Mouse (Mus musculus): ENCODE results near the gene Ndufb3.
"Not testable (repeated sequence)": the region's sequence is repeated elsewhere in the genome, so short reads cannot be mapped to it uniquely, and the experiment has no call there.

The Ndufb3 gene

DNA sequence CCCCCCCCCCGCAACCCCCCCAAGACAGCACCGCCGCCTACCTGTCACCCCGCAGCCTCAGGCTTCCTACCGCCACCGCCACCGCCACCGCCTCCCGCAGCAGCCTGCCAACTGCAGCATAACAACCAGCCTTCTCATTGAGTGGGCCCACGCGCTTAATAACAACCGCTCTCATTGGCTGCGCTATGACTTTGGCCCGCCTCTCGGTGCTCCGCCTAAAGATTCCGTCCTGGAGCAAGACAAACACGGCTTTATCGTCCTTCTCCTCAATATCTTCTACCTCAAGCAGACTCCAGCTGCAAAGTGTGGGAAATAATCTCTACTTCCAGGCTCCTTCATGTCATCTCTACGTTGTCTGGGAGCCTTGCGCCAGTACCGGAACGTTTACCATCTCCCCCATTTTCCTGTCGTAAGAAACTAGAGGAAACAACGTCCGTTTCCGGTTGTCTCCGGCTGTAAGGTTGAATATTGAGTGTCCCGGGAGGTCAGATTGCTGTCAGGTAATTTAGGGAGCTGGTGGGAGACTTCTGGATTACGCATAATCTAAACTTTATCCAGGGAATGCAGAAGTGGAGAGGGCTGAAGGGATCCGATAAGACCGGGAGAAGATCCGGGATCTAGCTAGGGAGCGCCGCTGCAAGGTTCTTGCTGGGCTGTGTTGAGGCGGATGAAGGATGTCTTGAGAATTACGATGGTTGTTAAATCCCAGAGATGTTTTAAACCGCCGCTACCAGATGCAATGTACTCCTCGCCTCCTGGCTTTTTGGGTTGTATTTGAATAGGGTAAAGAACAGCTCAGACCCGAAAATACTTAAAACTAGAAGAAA is at the start of gene Ndufb3, which contains the start of gene Fam126b:
Ndufb3 (plus strand) TSS at position 214 of the 827 bp plus-strand sequence.
Fam126b (minus strand) TSS at position 153 of the 827 bp plus-strand sequence.
- DNase-seq (ENCODE audit: low read depth, low spot score): peak; percentile 94

GRCm38 (mm10) chr1:58541386-58541785 is 44.8 kb upstream of the Ndufb3 start:
- DNase-seq (ENCODE audit: low read depth, low spot score): no peak

GRCm38 (mm10) chr1:58560370-58560769 is 25.8 kb upstream of the Ndufb3 start:
- not testable (repeated sequence) for DNase-seq (ENCODE audit: low read depth, low spot score)

DNA sequence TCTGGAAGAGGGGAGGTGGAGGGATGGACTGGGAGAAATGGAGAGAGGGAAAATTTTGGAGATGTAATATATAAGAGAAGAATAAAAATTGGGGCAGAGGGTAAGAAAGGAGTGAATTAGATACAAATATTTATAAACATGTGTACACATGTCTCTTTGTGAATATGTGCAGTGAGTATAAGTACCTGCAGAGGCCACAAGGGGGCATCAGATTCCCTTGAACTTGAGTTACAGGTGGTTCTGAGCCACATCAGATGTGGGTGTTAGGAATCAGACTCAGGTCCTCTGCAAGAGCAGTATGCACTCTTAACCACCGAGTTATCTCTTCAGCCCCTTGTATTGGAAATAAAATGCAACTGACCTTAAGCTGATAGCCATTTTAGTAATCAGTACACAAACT is 23.7 kb upstream of the Ndufb3 start:
- DNase-seq (ENCODE audit: low read depth, low spot score): peak; percentile 80

- DNase-seq (ENCODE audit: low read depth, low spot score): no peak
Measured at GRCm38 (mm10) chr1:58564981-58565380, 21.2 kb upstream of the Ndufb3 start.

DNA sequence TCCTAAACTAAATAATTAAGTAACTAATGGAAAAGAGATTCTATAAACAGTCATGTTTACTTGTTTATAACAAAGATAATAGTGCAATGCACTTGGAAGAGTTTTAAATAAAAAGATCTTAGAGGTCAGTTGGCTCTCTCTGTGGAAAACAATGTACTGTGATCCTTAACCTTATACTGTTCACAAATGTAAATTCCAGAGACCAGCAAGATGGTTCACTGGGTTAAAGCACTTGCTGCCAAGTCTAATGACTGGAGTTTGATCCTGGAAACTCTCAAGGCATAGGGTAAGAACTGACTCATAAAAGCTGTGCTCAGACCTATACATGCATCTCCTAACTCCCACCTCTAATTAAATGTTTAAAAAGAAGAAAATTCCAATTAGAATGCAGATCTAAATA is 19.6 kb upstream of the Ndufb3 start:
- DNase-seq (ENCODE audit: low read depth, low spot score): no peak

DNA sequence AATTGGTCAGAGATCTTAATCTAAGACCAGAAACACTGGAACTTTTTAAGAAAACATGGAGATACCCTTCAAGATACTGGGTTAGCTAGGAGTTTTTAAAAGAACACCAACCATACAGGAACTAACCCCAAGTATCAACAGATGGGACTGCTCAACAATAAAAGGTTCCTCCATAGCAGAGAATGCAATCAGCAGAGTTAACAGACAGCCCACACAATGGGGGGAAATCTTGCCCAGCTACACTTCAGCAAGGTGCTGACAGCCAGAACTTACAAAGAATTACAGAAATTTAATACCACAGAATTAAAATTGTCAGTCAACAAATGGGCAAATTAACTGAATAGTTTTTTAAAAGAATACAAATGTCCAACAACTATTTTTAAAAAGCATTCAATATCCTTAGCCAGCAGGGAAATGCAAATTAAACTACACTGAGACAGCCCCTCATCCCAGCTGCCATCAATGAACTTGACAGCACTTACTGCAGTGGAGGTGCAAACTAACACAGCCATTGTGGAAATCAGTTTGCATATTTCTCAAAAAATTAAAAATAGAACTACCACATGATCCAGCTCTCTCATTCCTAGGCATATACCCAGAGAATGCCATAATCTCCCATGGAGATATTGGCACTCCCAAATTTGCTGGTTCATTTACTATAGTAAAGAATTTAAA is 17.6 kb upstream of the Ndufb3 start:
- DNase-seq (ENCODE audit: low read depth, low spot score): no peak

GRCm38 (mm10) chr1:58570437-58570836 is 15.7 kb upstream of the Ndufb3 start:
- peak; percentile 7 for DNase-seq (ENCODE audit: low read depth, low spot score)

DNA sequence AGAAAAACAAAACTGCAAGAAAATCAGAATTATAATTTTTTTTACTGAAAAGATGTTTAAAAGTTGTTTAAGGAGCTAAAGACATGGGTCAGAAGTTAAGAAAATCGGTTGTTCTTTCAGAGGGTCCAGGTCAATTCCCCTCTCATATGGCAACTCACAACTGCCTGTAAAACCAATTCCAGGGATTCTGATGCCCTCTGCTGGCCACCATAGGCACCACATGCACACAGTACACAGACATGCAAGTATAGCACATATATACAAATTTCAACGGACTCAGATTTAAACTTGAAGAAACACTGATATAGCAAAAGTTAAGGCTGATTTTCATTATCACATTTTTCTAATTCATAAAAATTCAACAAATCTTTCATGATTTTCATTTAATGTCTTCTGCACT is 7.0 kb upstream of the Ndufb3 start:
- DNase-seq (ENCODE audit: low read depth, low spot score): peak; percentile 72

GRCm38 (mm10) chr1:58582611-58583010 is 3.6 kb upstream of the Ndufb3 start:
- DNase-seq (ENCODE audit: low read depth, low spot score): no peak

DNA sequence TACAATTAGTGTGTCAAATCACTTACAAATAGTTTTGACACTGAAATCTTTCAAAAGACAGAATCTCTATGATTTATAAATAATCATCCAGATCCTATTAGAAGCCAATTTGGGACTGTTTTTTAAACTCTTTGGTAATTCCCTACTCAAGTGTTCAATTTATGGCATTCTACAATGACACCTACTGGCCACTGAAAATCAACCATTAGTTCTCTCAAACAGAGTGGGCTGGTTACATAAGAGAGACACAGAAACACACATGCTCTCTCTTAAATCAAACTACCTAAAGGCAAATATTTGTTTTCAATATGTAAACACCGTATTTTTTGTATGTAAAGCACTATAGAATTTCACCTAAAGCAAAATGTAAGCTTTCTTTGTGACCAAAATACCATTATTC is 1.9 kb upstream of the Ndufb3 start:
- no peak for DNase-seq (ENCODE audit: low read depth, low spot score)

DNA sequence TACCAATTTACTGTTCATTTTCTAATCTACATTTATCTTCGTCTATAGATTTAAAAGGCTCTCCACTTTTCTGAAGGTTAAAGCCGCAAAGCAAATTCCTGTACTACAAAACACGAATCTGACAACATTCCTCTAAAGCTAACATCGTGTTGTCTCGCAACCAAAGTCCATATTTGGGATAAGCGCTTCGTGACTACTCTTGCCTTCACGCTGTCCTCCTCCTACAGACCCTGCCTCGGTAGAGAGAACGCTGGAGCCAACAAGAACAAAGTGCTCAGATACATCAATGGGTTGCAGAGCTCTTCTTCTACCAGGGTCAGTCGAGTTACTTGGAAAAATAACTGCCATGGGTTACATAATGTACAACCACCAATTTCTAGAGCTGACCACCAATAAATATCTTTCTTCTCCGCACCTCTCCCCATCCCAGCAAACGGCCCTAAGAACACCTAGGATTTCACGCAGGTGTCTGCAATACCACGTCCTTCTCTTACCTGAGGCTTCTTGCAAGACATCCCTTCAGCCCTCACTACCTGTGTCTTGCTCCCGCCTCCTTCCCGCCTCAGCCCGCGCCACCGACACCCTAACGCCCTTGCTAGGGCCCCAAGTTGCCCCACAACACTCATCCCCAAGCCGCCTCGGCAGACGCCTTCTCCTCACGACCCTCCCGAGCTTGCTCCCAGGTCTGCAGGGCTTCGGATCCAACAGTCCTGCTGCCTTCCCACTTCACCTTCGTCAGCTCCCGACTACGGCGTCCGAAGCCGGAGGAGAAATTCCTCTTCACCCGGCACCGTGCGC is 612 bp upstream of the Ndufb3 start:
- DNase-seq (ENCODE audit: low read depth, low spot score): peak; percentile 14

- DNase-seq (ENCODE audit: low read depth, low spot score): no peak
Measured at GRCm38 (mm10) chr1:58587491-58587890, 1.3 kb downstream of the Ndufb3 start.

- DNase-seq (ENCODE audit: low read depth, low spot score): no peak
Measured at GRCm38 (mm10) chr1:58602681-58603080, 16.5 kb downstream of the Ndufb3 start.

- no peak for DNase-seq (ENCODE audit: low read depth, low spot score)
Measured at GRCm38 (mm10) chr1:58603738-58604137, 17.6 kb downstream of the Ndufb3 start.

DNA sequence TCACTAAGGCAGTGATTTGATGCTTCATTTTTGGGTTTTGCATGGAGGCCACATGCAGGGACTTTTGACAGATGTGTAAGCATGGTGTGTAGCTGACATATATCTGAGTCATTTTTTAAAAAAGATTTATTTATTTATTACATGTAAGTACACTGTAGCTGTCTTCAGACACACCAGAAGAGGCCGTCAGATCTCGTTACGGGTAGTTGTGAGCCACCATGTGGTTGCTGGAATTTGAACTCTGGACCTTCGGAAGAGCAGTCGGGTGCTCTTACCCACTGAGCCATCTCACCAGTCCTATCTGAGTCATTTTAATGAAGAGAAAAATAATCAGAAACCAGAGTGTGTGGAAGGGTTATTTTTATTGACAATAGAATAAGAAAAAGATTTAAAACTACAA is 23.4 kb downstream of the Ndufb3 start:
- not testable (repeated sequence) for DNase-seq (ENCODE audit: low read depth, low spot score)

DNA sequence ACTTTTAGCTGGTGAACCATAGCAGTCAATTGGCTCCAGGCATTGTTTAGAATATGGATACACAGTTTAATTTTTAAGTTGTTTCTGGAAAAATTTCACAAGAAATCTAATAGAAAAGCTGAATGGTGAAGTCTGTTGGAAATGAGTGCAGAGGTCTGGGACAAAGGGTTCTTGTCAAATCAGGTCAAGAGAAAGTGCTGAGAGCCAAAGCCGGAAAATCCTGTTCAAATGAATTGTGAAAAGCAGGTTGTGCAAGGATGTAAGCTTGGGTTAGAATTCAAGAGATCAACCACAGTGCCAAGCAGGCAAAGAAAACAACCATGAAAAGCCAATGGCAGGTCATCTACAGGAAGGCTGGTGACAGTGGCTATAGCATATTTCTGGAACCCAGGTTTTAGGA is 24.0 kb downstream of the Ndufb3 start:
- no peak for DNase-seq (ENCODE audit: low read depth, low spot score)

DNA sequence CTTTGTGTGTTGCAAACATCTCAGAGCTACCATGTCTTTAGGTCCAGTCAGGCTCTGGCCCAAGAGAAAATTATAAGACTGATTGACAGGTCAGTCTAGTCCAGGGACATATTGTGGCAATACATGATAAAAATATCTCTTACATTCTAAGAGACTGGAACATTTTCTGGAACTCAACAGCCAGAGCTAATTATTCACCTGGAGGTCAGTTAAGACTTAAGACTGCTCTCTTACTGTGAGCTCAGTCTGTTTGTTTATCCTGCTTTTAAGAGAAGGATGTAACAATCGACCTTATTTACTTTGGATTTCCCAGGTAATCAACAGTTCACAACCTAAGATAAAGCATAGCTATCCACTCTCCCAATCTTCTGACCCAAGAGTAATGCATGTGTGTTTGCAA is 24.4 kb downstream of the Ndufb3 start:
- DNase-seq (ENCODE audit: low read depth, low spot score): no peak

DNA sequence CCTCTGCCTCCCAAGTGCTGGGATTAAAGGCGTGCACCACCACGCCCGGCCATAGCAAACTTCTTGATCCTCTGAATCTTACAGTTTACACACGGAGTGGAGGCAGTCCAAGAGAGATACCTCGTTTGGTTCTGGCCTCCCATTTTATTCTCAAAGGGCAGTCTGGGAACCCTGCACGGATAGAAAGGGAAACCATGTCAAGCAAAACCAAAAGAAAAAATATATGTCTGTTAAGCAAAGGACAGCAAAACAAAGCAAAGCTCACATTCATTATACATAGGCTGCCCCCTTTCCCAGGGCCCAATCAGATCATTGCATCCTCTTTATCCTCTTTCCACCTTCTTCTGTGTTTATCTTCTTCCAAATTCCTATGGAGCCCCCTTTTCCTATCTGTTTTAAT is 27.6 kb downstream of the Ndufb3 start:
- peak; percentile 69 for DNase-seq (ENCODE audit: low read depth, low spot score)

DNA sequence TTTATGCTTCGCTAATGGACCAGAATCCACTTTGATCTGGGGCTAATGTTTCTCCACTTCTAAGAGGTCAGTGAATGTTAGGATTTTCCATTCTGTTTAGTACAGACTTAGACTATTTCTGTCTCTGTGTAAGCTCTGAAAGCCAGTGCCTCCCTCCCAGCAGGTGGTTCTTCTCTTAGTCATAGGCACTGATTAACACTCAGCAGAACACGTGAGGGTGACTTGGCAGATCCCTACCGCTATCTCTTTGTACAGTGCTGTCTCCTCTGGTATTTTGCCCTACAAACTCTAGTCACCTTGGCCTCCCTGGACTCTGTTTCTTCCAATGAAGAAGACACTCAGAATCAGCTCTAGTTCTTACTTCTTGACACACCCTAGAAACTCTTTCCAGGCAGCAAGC is 28.2 kb downstream of the Ndufb3 start:
- peak; percentile 43 for DNase-seq (ENCODE audit: low read depth, low spot score)

- DNase-seq (ENCODE audit: low read depth, low spot score): no peak
Measured at GRCm38 (mm10) chr1:58615146-58615545, 29.0 kb downstream of the Ndufb3 start.

GRCm38 (mm10) chr1:58616176-58616575 is 30.0 kb downstream of the Ndufb3 start:
- DNase-seq (ENCODE audit: low read depth, low spot score): peak; percentile 35
